Mouse (Mus musculus) hindbrain, embryonic 14.5 days (tissue): ENCODE measurements around the gene Slc6a13. TPM values are rescaled to one million over a fixed set of nuclear protein-coding genes. Genes with fewer than 3 reads are reported as not detected.

ENCODE experiments used
- ATAC-seq: fragments of 200-750 bp; cut with Nextera tagmentation; 2 replicates; pipeline ENCODE4 v1.8.0; 2017; ENCODE audit warnings: moderate number of reproducible peaks, mild to moderate bottlenecking, moderate TSS enrichment, moderate library complexity; ENCODE audit not compliant: low FRiP score
- DNase-seq: peaks from one replicate; pipeline ENCODE4 v3.0.0-alpha.2; 2015; ENCODE audit warnings: low spot score
- H3K27ac ChIP-seq: fragments of 300-500 bp; sonication (generic); 2 replicates; pipeline ENCODE4 v1.5.1; 2014; ENCODE audit warnings: mild to moderate bottlenecking, moderate library complexity
- H3K27me3 ChIP-seq: fragments of 300-500 bp; sonication (generic); 2 replicates; pipeline ENCODE4 v1.6.1; 2014; ENCODE audit warnings: mild to moderate bottlenecking, low read length, mixed read lengths; ENCODE audit not compliant: control insufficient read depth, insufficient read depth
- H3K36me3 ChIP-seq: fragments of 300-500 bp; sonication (generic); replicated peaks from 2 replicates; pipeline ENCODE4 v1.6.1; 2014; ENCODE audit not compliant: control insufficient read depth, insufficient read depth
- H3K4me1 ChIP-seq: fragments of 300-500 bp; sonication (generic); replicated peaks from 2 replicates; pipeline ENCODE4 v1.6.1; 2014; ENCODE audit warnings: antibody characterized with exemption, low read length, mixed read lengths; ENCODE audit not compliant: control insufficient read depth, insufficient read depth
- H3K4me2 ChIP-seq: fragments of 300-500 bp; sonication (generic); replicated peaks from 2 replicates; pipeline ENCODE4 v1.6.1; 2014; ENCODE audit warnings: mild to moderate bottlenecking, moderate library complexity
- H3K4me3 ChIP-seq: fragments of 300-500 bp; sonication (generic); replicated peaks from 2 replicates; pipeline ENCODE4 v1.5.1; 2014; ENCODE audit warnings: mild to moderate bottlenecking, low read length
- H3K9ac ChIP-seq: fragments of 300-500 bp; sonication (generic); 2 replicates; pipeline ENCODE4 v1.6.1; 2014
- H3K9me3 ChIP-seq: fragments of 300-500 bp; sonication (generic); 2 replicates; pipeline ENCODE4 v1.6.1; 2016; ENCODE audit warnings: low read length; ENCODE audit not compliant: control insufficient read depth
- WGBS: fragments of 180-500 bp; shearing (Covaris S2); extraction: QIAGEN DNeasy Blood & Tissue Kit; methylation state at CpG from one replicate; pipeline ENCODE4 v1.1.7; 2014; 5-methylcytosine and 5-hydroxymethylcytosine counted together
- polyA plus RNA-seq: library from polyadenylated mRNA; unstranded; fragments of >200 nt; fragmentation: Nextera tagmentation; extraction: Ambion mirVana; gene quantifications from 2 replicates; pipeline ENCODE4 v1.2.1, GENCODE M21; 2014

Gene Slc6a13
- polyA plus RNA-seq, 1 experiment from 2014 or later = 49.6 TPM

- no peaks in the 10 kb centered on the region for H3K9me3 ChIP-seq
- DNase-seq = no peak
Observed at GRCm38 (mm10) chr6:121319099-121319498, 19.1 kb downstream of the Slc6a13 start.

GRCm38 (mm10) chr6:121322381-121323110 is 22.5 kb downstream of the Slc6a13 start:
- Histone ChIP-seq H3K4me2 (no peak overlapping the region), H3K27me3 (no peaks in the 10 kb centered on the region), H3K36me3 (no peaks in the 10 kb centered on the region), H3K27ac (no peak overlapping the region), H3K4me3 (no peak overlapping the region), H3K9ac (no peak overlapping the region), H3K4me1 (no peaks in the 10 kb centered on the region), H3K9me3 (no peaks in the 10 kb centered on the region)
- no peak for DNase-seq
- WGBS = 85% methylated on average over 9 of the region's 9 CpGs
- ATAC-seq = no peak

More at GRCm38 (mm10) chr6:121319099-121319498, 19.1 kb downstream of the Slc6a13 start:
- H3K4me3 ChIP-seq = no peak overlapping the region
- no peak overlapping the region for H3K4me2 ChIP-seq
- no peaks in the 10 kb centered on the region for H3K36me3 ChIP-seq
- H3K27ac ChIP-seq = no peak overlapping the region
- ATAC-seq = no peak
- 73% methylated on average over 6 of the region's 6 CpGs for WGBS
- H3K4me1 ChIP-seq = no peaks in the 10 kb centered on the region
- no peaks in the 10 kb centered on the region for H3K27me3 ChIP-seq
- H3K9ac ChIP-seq = no peak overlapping the region

GRCm38 (mm10) chr6:121325298-121325697 is 25.3 kb downstream of the Slc6a13 start:
- no peak for ATAC-seq
- no peak overlapping the region for H3K9ac ChIP-seq
- no peak overlapping the region for H3K4me3 ChIP-seq
- no peak for DNase-seq
- no peaks in the 10 kb centered on the region for H3K36me3 ChIP-seq
- H3K9me3 ChIP-seq = no peaks in the 10 kb centered on the region
- H3K4me2 ChIP-seq = no peak overlapping the region
- H3K27me3 ChIP-seq = no peaks in the 10 kb centered on the region
- H3K27ac ChIP-seq = no peak overlapping the region
- 90% methylated on average over 3 of the region's 3 CpGs for WGBS
- H3K4me1 ChIP-seq = 0 out of 2 replicates have a peak, but pooled peaks cover 6% of the 10 kb centered on the region

- H3K4me3 ChIP-seq = no peak overlapping the region
- WGBS = 84% methylated on average over 9 of the region's 9 CpGs
- H3K4me2 ChIP-seq = no peak overlapping the region
- no peak overlapping the region for H3K27ac ChIP-seq
- no peak for ATAC-seq
- H3K27me3 ChIP-seq = no peaks in the 10 kb centered on the region
- H3K9me3 ChIP-seq = no peaks in the 10 kb centered on the region
- H3K9ac ChIP-seq = no peak overlapping the region
- 0 out of 2 replicates have a peak, but pooled peaks cover 6% of the 10 kb centered on the region for H3K4me1 ChIP-seq
- DNase-seq = no peak
- no peaks in the 10 kb centered on the region for H3K36me3 ChIP-seq
Observed at GRCm38 (mm10) chr6:121325740-121326139, 25.7 kb downstream of the Slc6a13 start.

- H3K27ac ChIP-seq = no peak overlapping the region
- no peaks in the 10 kb centered on the region for H3K27me3 ChIP-seq
- H3K4me1 ChIP-seq = 0 out of 2 replicates have a peak, but pooled peaks cover 6% of the 10 kb centered on the region
- no peak overlapping the region for H3K4me2 ChIP-seq
- no peaks in the 10 kb centered on the region for H3K9me3 ChIP-seq
- H3K9ac ChIP-seq = no peak overlapping the region
- H3K36me3 ChIP-seq = no peaks in the 10 kb centered on the region
- ATAC-seq = no peak
- no peak overlapping the region for H3K4me3 ChIP-seq
- WGBS = 59% methylated on average over 10 of the region's 10 CpGs
- DNase-seq = no peak
Observed at GRCm38 (mm10) chr6:121326486-121327069, 26.6 kb downstream of the Slc6a13 start.

GRCm38 (mm10) chr6:121328417-121328884 is 28.4 kb downstream of the Slc6a13 start:
- H3K4me3 ChIP-seq = no peak overlapping the region
- ATAC-seq = peak; percentile 16; the same call in 1 of the 2 replicates
- H3K27ac ChIP-seq = no peak overlapping the region
- no peak overlapping the region for H3K4me2 ChIP-seq
- WGBS = 43% methylated on average over 9 of the region's 9 CpGs
- H3K9ac ChIP-seq = no peak overlapping the region
- no peaks in the 10 kb centered on the region for H3K36me3 ChIP-seq
- DNase-seq = peak; percentile 32
- no peaks in the 10 kb centered on the region for H3K9me3 ChIP-seq
- 0 out of 2 replicates have a peak, but pooled peaks cover 6% of the 10 kb centered on the region for H3K4me1 ChIP-seq
- no peaks in the 10 kb centered on the region for H3K27me3 ChIP-seq

- no peaks in the 10 kb centered on the region for H3K27me3 ChIP-seq
- no peak overlapping the region for H3K9ac ChIP-seq
- H3K4me2 ChIP-seq = no peak overlapping the region
- no peaks in the 10 kb centered on the region for H3K9me3 ChIP-seq
- DNase-seq (peak; percentile 32), ATAC-seq (peak; percentile 37; the same call in 1 of the 2 replicates)
- 0 out of 2 replicates have a peak, but pooled peaks cover 6% of the 10 kb centered on the region for H3K4me1 ChIP-seq
- 9% methylated on average over 10 of the region's 10 CpGs for WGBS
- no peaks in the 10 kb centered on the region for H3K36me3 ChIP-seq
- H3K4me3 ChIP-seq = no peak overlapping the region
- H3K27ac ChIP-seq = no peak overlapping the region
Observed at GRCm38 (mm10) chr6:121329848-121330508, 30.0 kb downstream of the Slc6a13 start.

GRCm38 (mm10) chr6:121335841-121336240 is 35.8 kb downstream of the Slc6a13 start:
- no peaks in the 10 kb centered on the region for H3K36me3 ChIP-seq
- ATAC-seq = no peak
- H3K4me1 ChIP-seq = no peaks in the 10 kb centered on the region
- H3K4me3 ChIP-seq = no peak overlapping the region
- 94% methylated on average over 9 of the region's 9 CpGs for WGBS
- no peaks in the 10 kb centered on the region for H3K9me3 ChIP-seq
- H3K27me3 ChIP-seq = no peaks in the 10 kb centered on the region
- H3K4me2 ChIP-seq = no peak overlapping the region
- no peak overlapping the region for H3K27ac ChIP-seq
- DNase-seq = no peak
- no peak overlapping the region for H3K9ac ChIP-seq

GRCm38 (mm10) chr6:121336558-121336957 is 36.5 kb downstream of the Slc6a13 start:
- WGBS = 81% methylated on average over 8 of the region's 8 CpGs
- H3K9me3 ChIP-seq = no peaks in the 10 kb centered on the region

More at GRCm38 (mm10) chr6:121336558-121336957, 36.5 kb downstream of the Slc6a13 start:
- no peak overlapping the region for H3K27ac ChIP-seq
- H3K9ac ChIP-seq = no peak overlapping the region
- no peak for DNase-seq
- no peaks in the 10 kb centered on the region for H3K36me3 ChIP-seq
- H3K4me2 ChIP-seq = no peak overlapping the region
- no peak overlapping the region for H3K4me3 ChIP-seq
- no peak for ATAC-seq
- no peaks in the 10 kb centered on the region for H3K27me3 ChIP-seq
- no peaks in the 10 kb centered on the region for H3K4me1 ChIP-seq
